Mouse (Mus musculus): ENCODE data around the gene Ppp4r1. TPM values are rescaled to one million over a fixed set of nuclear protein-coding genes. Genes with fewer than 3 reads are reported as not detected.

Gene Ppp4r1
- total RNA-seq, 2 experiments from 2014 or later = 35.7 to 36.9 TPM

GRCm38 (mm10) chr17:65771951-65772934, 10.1 kb upstream of the Ppp4r1 start, which contains the start of gene Rab31:
Rab31 (minus strand) TSS chr17:65772752.
- peak; percentile 70 to 76 for DNase-seq

- DNase-seq = no peak
Measured at GRCm38 (mm10) chr17:65773617-65774016, 8.8 kb upstream of the Ppp4r1 start.

GRCm38 (mm10) chr17:65774439-65774838, 7.9 kb upstream of the Ppp4r1 start:
- DNase-seq = no peak

- DNase-seq = no peak
Measured at GRCm38 (mm10) chr17:65776228-65776627, 6.1 kb upstream of the Ppp4r1 start.

GRCm38 (mm10) chr17:65777461-65777860, 4.9 kb upstream of the Ppp4r1 start:
- DNase-seq = no peak

GRCm38 (mm10) chr17:65780970-65781369, 1.4 kb upstream of the Ppp4r1 start:
- no peak for DNase-seq

GRCm38 (mm10) chr17:65783182-65784161, 1.1 kb downstream of the Ppp4r1 start:
- peak; percentile 67 to 72 for DNase-seq

GRCm38 (mm10) chr17:65784610-65785140, 2.3 kb downstream of the Ppp4r1 start:
- no peak for DNase-seq

GRCm38 (mm10) chr17:65785707-65786106, 3.3 kb downstream of the Ppp4r1 start:
- no peak for DNase-seq

GRCm38 (mm10) chr17:65786225-65786624, 3.9 kb downstream of the Ppp4r1 start:
- no peak for DNase-seq

GRCm38 (mm10) chr17:65787261-65787660, 4.9 kb downstream of the Ppp4r1 start:
- no peak for DNase-seq

- DNase-seq = no peak
Measured at GRCm38 (mm10) chr17:65788542-65789291, 6.3 kb downstream of the Ppp4r1 start.

GRCm38 (mm10) chr17:65789576-65789975, 7.2 kb downstream of the Ppp4r1 start:
- DNase-seq = no peak

- no peak for DNase-seq
Measured at GRCm38 (mm10) chr17:65791161-65791560, 8.8 kb downstream of the Ppp4r1 start.

GRCm38 (mm10) chr17:65793307-65793930, 11.0 kb downstream of the Ppp4r1 start:
- no peak for DNase-seq

- no peak for DNase-seq
Measured at GRCm38 (mm10) chr17:65794096-65794850, 11.9 kb downstream of the Ppp4r1 start.

- no peak for DNase-seq
Measured at GRCm38 (mm10) chr17:65796056-65796455, 13.7 kb downstream of the Ppp4r1 start.

GRCm38 (mm10) chr17:65798446-65798845, 16.1 kb downstream of the Ppp4r1 start:
- no peak for DNase-seq

- no peak for DNase-seq
Measured at GRCm38 (mm10) chr17:65799353-65799752, 17.0 kb downstream of the Ppp4r1 start.

- no peak for DNase-seq
Measured at GRCm38 (mm10) chr17:65800451-65800850, 18.1 kb downstream of the Ppp4r1 start.

All from layer of hippocampus, postnatal 36 days (tissue).